8 mouse cellular contexts compared by ENCODE assay signal in genomic region chr14:30109079-30109478, GRCm38 (mm10).
DNase-seq lines count a peak whose midpoint lies in the region; ATAC-seq and TF ChIP-seq lines count a peak whose summit lies in the region.

No protein-coding gene starts in this region.

- no peak overlapping the region for H3K27ac ChIP-seq in kidney, postnatal 0 days
- no peak overlapping the region for H3K27ac ChIP-seq in kidney, embryonic 16.5 days (ENCODE audit: low read length)
- no peak overlapping the region for H3K27ac ChIP-seq in bone marrow, adult 2 months (ENCODE audit: control insufficient read depth, insufficient read depth, low read depth, low read length, poor library complexity)
- no peak overlapping the region for H3K27ac ChIP-seq in kidney, embryonic 15.5 days

- no peak overlapping the region for H3K4me2 ChIP-seq in kidney, postnatal 0 days (ENCODE audit: low read length)
- no peak overlapping the region for H3K4me2 ChIP-seq in kidney, embryonic 16.5 days (replicated peaks; ENCODE audit: low read depth, low read length)
- H3K4me2 ChIP-seq in kidney, embryonic 15.5 days: no peak overlapping the region

- no peak overlapping the region for H3K9ac ChIP-seq in kidney, postnatal 0 days (ENCODE audit: low read depth, low read length)
- no peak overlapping the region for H3K9ac ChIP-seq in kidney, embryonic 16.5 days (replicated peaks; ENCODE audit: low read length)
- H3K9ac ChIP-seq in kidney, embryonic 15.5 days: no peak overlapping the region

- 52% methylated on average over 2 of the region's 2 CpGs for WGBS in kidney, postnatal 0 days
- WGBS in kidney, embryonic 16.5 days: 53% methylated on average over 2 of the region's 2 CpGs
- 52% methylated on average over 2 of the region's 2 CpGs for WGBS in bone marrow, adult 2 months
- 58% methylated on average over 2 of the region's 2 CpGs for WGBS in kidney, embryonic 15.5 days

- no peak for ATAC-seq in kidney, postnatal 0 days (replicated peaks; ENCODE audit: low FRiP score, low read depth)
- ATAC-seq in kidney, embryonic 16.5 days (ENCODE audit: low FRiP score, low TSS enrichment): no peak
- ATAC-seq in kidney, embryonic 15.5 days (replicated peaks; ENCODE audit: low FRiP score): no peak

- no peaks in the 10 kb centered on the region for H3K4me1 ChIP-seq in kidney, postnatal 0 days (replicated peaks; ENCODE audit: insufficient read depth, low read length)
- no peaks in the 10 kb centered on the region for H3K4me1 ChIP-seq in kidney, embryonic 16.5 days (ENCODE audit: insufficient read depth, low read length)
- H3K4me1 ChIP-seq in E14TG2a.4 (replicated peaks; ENCODE audit: low read depth, low read length): peaks cover 8% of the 10 kb centered on the region
- no peaks in the 10 kb centered on the region; the same call in 1 of the 2 replicates for H3K4me1 ChIP-seq in bone marrow, adult 2 months (ENCODE audit: control insufficient read depth, insufficient read depth, low read length)
- H3K4me1 ChIP-seq in kidney, embryonic 15.5 days: no peaks in the 10 kb centered on the region

- DNase-seq in kidney, postnatal 0 days (ENCODE audit: low spot score): peak; percentile 14
- DNase-seq in lung, postnatal 14 days: peak; percentile 18
- DNase-seq in ovary, postnatal 14 days (ENCODE audit: low spot score): no peak
- no peak for DNase-seq in urinary bladder, adult 2 months (ENCODE audit: low spot score)

- H3K4me3 ChIP-seq in kidney, postnatal 0 days (replicated peaks; ENCODE audit: low read depth, low read length): no peak overlapping the region
- H3K4me3 ChIP-seq in kidney, embryonic 16.5 days (ENCODE audit: low read length): no peak overlapping the region
- no peak overlapping the region for H3K4me3 ChIP-seq in E14TG2a.4 (replicated peaks; ENCODE audit: low read length)
- no peak overlapping the region for H3K4me3 ChIP-seq in bone marrow, adult 2 months (replicated peaks; ENCODE audit: control insufficient read depth, low read depth, low read length)
- no peak overlapping the region for H3K4me3 ChIP-seq in kidney, embryonic 15.5 days (replicated peaks)

- no peaks in the 10 kb centered on the region for H3K36me3 ChIP-seq in kidney, postnatal 0 days (ENCODE audit: insufficient read depth, low read length)
- no peaks in the 10 kb centered on the region for H3K36me3 ChIP-seq in kidney, embryonic 16.5 days (ENCODE audit: insufficient read depth, low read length)
- H3K36me3 ChIP-seq in E14TG2a.4 (ENCODE audit: insufficient read depth, low read length): no peaks in the 10 kb centered on the region
- no peaks in the 10 kb centered on the region for H3K36me3 ChIP-seq in kidney, embryonic 15.5 days

- no peaks in the 10 kb centered on the region for H3K9me3 ChIP-seq in kidney, postnatal 0 days (replicated peaks; ENCODE audit: low read length)
- no peaks in the 10 kb centered on the region for H3K9me3 ChIP-seq in kidney, embryonic 16.5 days (ENCODE audit: low read length)
- no peaks in the 10 kb centered on the region for H3K9me3 ChIP-seq in E14TG2a.4 (ENCODE audit: low read length)
- H3K9me3 ChIP-seq in kidney, embryonic 15.5 days (replicated peaks): no peaks in the 10 kb centered on the region

- peak; percentile 60 for TF ChIP-seq CTCF in kidney, postnatal 0 days (IDR thresholded peaks at IDR 0.05; ENCODE audit: low read depth)
- peak; percentile 96 for TF ChIP-seq CTCF in E14TG2a.4 (conservative IDR thresholded peaks at IDR 0.05; ENCODE audit: low read length)
- peak; percentile 71 for TF ChIP-seq CTCF in bone marrow, adult 2 months (IDR thresholded peaks at IDR 0.05; ENCODE audit: control insufficient read depth, insufficient read depth, low read length)

- no peaks in the 10 kb centered on the region for H3K27me3 ChIP-seq in kidney, postnatal 0 days (ENCODE audit: insufficient read depth, low read length)
- H3K27me3 ChIP-seq in kidney, embryonic 16.5 days (ENCODE audit: insufficient read depth, low read length): no peaks in the 10 kb centered on the region
- peaks cover 10% of the 10 kb centered on the region; the same call in 1 of the 2 replicates for H3K27me3 ChIP-seq in E14TG2a.4 (ENCODE audit: insufficient read depth, low read length)
- H3K27me3 ChIP-seq in kidney, embryonic 15.5 days: no peaks in the 10 kb centered on the region

- no peak for TF ChIP-seq POLR2A in bone marrow, adult 2 months (IDR thresholded peaks at IDR 0.05; ENCODE audit: borderline replicate concordance, control insufficient read depth, low read depth, low read length)

Comparison
In these comparisons a context has a peak if more than half of its experiments do, and no peak if none do; other contexts are left out.
1. DNase-seq: peak in kidney, postnatal 0 days (single experiment) and lung, postnatal 14 days (single experiment); none in ovary, postnatal 14 days (single experiment) and urinary bladder, adult 2 months (single experiment).
2. Peak in every context shown above with its lines, with median percentiles within 50 percentile points of each other: CTCF ChIP-seq.